Mouse (Mus musculus): ENCODE results near the gene Ints3. TPM values are rescaled to one million over a fixed set of nuclear protein-coding genes. Genes with fewer than 3 reads are reported as not detected.
A peak's percentile ranks its signal among the peaks of the same experiment; 100 is the strongest.

The Ints3 gene
- polyA plus RNA-seq, 1 experiment from 2014 or later, result 17.9 TPM

DNA sequence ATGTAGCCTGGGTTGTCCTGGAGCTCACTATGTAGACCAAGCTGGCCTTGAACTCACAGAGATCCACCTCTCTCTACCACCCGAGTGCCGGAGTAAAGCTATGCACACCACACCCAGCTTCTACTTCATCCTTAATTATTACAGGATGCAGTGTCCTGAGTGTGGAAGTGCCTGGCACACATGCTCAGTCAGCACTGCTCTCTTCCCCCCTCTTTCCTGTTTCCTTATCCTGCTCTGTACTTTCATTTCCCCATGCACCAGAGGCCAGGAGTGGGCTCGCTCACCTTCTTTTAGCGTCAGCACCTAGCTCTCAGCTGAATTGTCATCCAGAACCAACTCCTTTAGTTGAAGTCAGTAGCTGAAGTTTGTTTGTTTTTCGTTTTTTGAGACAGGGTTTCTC, 26.9 kb upstream of the Ints3 start:
- Histone ChIP-seq H3K36me3 (ENCODE audit: insufficient read depth, low read length) (no peaks in the 10 kb centered on the region), H3K9ac (ENCODE audit: low read depth, low read length) (no peak overlapping the region), H3K4me2 (ENCODE audit: low read length) (no peak overlapping the region), H3K9me3 (replicated peaks; ENCODE audit: low read length) (no peaks in the 10 kb centered on the region), H3K4me3 (replicated peaks; ENCODE audit: low read depth, low read length) (no peak overlapping the region), H3K27ac (no peak overlapping the region), H3K4me1 (replicated peaks; ENCODE audit: insufficient read depth, low read length) (0 out of 2 replicates have a peak, but pooled peaks cover 2% of the 10 kb centered on the region), H3K27me3 (ENCODE audit: insufficient read depth, low read length) (no peaks in the 10 kb centered on the region)
- WGBS, result 62% methylated on average over 5 of the region's 5 CpGs
- no peak for DNase-seq (ENCODE audit: low spot score)
- TF ChIP-seq CTCF (IDR thresholded peaks at IDR 0.05; ENCODE audit: low read depth), result no peak
- ATAC-seq (replicated peaks; ENCODE audit: low FRiP score, low read depth), result no peak

DNA sequence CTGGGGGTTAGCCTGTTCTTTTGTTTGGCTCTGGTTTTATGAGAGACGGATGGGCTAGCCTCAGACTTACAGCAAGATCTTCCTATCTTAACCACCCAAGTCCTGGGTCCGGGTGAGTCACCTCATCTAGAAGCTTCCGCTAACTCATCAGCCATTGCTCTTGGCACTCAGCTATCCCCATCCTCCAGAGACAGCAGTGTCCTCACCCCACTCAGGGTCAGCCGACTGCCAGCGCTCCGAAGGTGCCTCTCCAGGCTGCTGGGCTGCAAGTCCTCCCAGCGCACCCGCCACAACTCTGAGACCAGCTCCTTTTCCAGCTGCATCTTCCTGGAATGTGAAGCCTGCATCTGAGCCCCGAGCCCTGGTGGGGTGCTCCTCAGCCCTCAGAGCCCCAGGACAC, 26.3 kb upstream of the Ints3 start:
- no peak for DNase-seq (ENCODE audit: low spot score)
- Histone ChIP-seq H3K36me3 (ENCODE audit: insufficient read depth, low read length) (no peaks in the 10 kb centered on the region), H3K9ac (ENCODE audit: low read depth, low read length) (no peak overlapping the region), H3K4me3 (replicated peaks; ENCODE audit: low read depth, low read length) (no peak overlapping the region), H3K27me3 (ENCODE audit: insufficient read depth, low read length) (no peaks in the 10 kb centered on the region), H3K27ac (no peak overlapping the region), H3K4me1 (replicated peaks; ENCODE audit: insufficient read depth, low read length) (0 out of 2 replicates have a peak, but pooled peaks cover 2% of the 10 kb centered on the region), H3K9me3 (replicated peaks; ENCODE audit: low read length) (no peaks in the 10 kb centered on the region), H3K4me2 (ENCODE audit: low read length) (no peak overlapping the region)
- no peak for ATAC-seq (replicated peaks; ENCODE audit: low FRiP score, low read depth)
- no peak for TF ChIP-seq CTCF (IDR thresholded peaks at IDR 0.05; ENCODE audit: low read depth)
- WGBS, result 83% methylated on average over 9 of the region's 9 CpGs

DNA sequence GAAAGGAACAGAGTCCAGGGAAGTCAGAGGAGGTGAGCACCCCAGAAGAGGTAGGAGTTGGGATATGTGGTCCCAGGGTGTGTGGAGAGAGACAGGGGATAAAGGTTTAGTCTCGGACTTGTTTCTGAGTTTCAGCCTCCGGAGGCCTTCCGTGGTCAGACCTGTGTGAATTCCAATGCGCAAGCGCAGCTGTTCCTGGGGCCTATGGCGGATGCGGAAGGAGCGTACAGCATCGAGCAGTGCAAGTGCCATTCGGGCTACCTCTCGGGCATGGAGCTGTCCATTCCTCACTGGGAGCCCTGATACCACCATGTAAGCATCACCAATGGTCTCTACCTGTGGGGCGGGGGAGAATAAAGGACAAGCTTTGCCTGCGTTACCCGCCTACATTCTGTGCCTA, 21.5 kb upstream of the Ints3 start:
- no peak overlapping the region for H3K4me2 ChIP-seq (ENCODE audit: low read length)
- no peaks in the 10 kb centered on the region for H3K36me3 ChIP-seq (ENCODE audit: insufficient read depth, low read length)
- H3K27me3 ChIP-seq (ENCODE audit: insufficient read depth, low read length), result no peaks in the 10 kb centered on the region
- H3K4me1 ChIP-seq (replicated peaks; ENCODE audit: insufficient read depth, low read length), result 0 out of 2 replicates have a peak, but pooled peaks cover under 1% of the 10 kb centered on the region
- TF ChIP-seq CTCF (IDR thresholded peaks at IDR 0.05; ENCODE audit: low read depth), result no peak
- no peak overlapping the region for H3K27ac ChIP-seq
- no peaks in the 10 kb centered on the region for H3K9me3 ChIP-seq (replicated peaks; ENCODE audit: low read length)
- ATAC-seq (replicated peaks; ENCODE audit: low FRiP score, low read depth) (no peak), DNase-seq (ENCODE audit: low spot score) (no peak)
- WGBS, result 91% methylated on average over 14 of the region's 14 CpGs
- H3K4me3 ChIP-seq (replicated peaks; ENCODE audit: low read depth, low read length), result no peak overlapping the region
- H3K9ac ChIP-seq (ENCODE audit: low read depth, low read length), result no peak overlapping the region

DNA sequence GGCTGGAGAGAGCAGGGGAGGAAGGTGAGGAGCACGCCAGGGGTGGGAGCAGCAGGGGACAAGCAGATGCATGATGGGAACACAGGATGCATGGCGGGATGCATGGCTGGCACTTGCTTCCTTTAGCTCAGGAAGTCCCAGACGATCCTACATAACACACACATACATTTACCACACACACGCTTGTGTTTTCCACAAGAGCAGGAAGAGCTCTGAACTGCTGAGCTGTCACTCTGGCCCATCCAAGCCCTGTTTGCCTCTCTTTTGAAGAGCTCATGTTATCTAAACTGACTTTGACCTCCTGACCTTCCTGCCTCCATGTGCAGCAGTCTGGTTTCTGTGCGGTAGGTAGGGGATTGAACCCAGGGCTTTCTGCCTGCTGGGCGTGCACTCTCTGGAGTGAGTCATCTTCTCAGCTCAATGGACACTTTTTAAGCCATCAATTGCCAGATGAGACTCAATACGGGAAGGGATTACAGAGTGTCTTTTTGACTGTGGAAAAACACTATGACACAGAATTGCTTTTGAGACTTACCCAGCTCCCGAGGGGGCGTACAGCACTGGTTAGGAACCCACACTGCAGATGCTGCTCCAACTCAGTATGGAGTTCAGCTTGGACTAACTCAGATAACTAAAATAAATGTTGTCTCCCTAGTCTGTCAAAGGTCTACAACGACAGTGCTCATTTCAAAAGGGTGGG, 18.1 kb upstream of the Ints3 start:
- Histone ChIP-seq H3K36me3 (ENCODE audit: insufficient read depth, low read length) (no peaks in the 10 kb centered on the region), H3K9ac (ENCODE audit: low read depth, low read length) (no peak overlapping the region), H3K4me1 (replicated peaks; ENCODE audit: insufficient read depth, low read length) (no peaks in the 10 kb centered on the region), H3K4me2 (ENCODE audit: low read length) (no peak overlapping the region), H3K4me3 (replicated peaks; ENCODE audit: low read depth, low read length) (no peak overlapping the region), H3K27me3 (ENCODE audit: insufficient read depth, low read length) (no peaks in the 10 kb centered on the region), H3K27ac (peak overlapping the region; percentile 64; the same call in 1 of the 2 replicates), H3K9me3 (replicated peaks; ENCODE audit: low read length) (no peaks in the 10 kb centered on the region)
- TF ChIP-seq CTCF (IDR thresholded peaks at IDR 0.05; ENCODE audit: low read depth), result no peak
- 63% methylated on average over 10 of the region's 10 CpGs for WGBS
- ATAC-seq (replicated peaks; ENCODE audit: low FRiP score, low read depth) (no peak), DNase-seq (ENCODE audit: low spot score) (peak; percentile 38)

DNA sequence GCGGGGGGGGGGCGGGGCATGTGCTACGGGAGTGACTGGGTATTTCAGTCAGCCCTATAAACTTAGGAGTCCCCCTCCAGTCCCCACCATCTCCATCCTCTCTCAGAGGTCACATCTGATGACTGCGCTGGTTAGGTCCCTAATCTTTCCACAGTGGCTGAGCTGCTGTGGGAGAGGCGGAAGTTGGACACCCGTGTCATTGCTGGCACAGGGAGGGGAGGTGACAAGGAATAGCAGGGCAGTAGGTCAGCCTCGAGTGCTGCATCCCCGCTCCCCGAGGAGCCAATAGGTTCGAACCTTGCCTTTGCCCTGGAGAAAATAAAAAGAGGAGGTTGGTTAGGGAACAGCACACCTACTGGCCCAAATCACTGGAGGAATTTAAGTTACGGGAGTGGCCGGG, 17.5 kb upstream of the Ints3 start:
- 0 out of 2 replicates have a peak overlapping the region, but pooled peaks have one; percentile 3 for H3K4me2 ChIP-seq (ENCODE audit: low read length)
- no peaks in the 10 kb centered on the region for H3K4me1 ChIP-seq (replicated peaks; ENCODE audit: insufficient read depth, low read length)
- H3K27ac ChIP-seq, result peak overlapping the region; percentile 64
- 30% methylated on average over 12 of the region's 12 CpGs for WGBS
- no peaks in the 10 kb centered on the region for H3K9me3 ChIP-seq (replicated peaks; ENCODE audit: low read length)
- DNase-seq (ENCODE audit: low spot score) (no peak), ATAC-seq (replicated peaks; ENCODE audit: low FRiP score, low read depth) (no peak)
- no peaks in the 10 kb centered on the region for H3K36me3 ChIP-seq (ENCODE audit: insufficient read depth, low read length)
- 0 out of 2 replicates have a peak overlapping the region, but pooled peaks have one; percentile 4 for H3K9ac ChIP-seq (ENCODE audit: low read depth, low read length)
- no peaks in the 10 kb centered on the region for H3K27me3 ChIP-seq (ENCODE audit: insufficient read depth, low read length)
- H3K4me3 ChIP-seq (replicated peaks; ENCODE audit: low read depth, low read length), result no peak overlapping the region
- TF ChIP-seq CTCF (IDR thresholded peaks at IDR 0.05; ENCODE audit: low read depth), result no peak

DNA sequence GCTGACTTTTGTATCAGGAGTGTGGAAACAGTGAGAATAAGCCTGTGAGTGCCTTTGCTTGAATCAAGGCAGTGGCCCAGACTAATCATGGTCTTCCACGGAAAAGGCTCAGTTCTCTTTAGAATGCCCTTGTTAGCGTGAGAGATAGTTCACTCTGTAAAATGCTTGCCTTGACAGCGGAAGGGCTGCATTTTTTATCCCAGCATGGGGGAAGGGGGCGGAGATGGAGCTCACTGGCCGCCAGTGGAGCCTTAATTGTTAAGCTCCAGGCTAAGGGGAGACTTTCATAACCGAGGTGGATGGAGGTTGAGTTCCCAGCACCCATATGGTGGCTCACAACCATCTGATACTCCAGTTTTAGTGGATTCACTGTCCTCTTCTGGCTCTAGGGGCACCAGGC, 15.2 kb upstream of the Ints3 start:
- ATAC-seq (replicated peaks; ENCODE audit: low FRiP score, low read depth), result no peak
- no peaks in the 10 kb centered on the region for H3K27me3 ChIP-seq (ENCODE audit: insufficient read depth, low read length)
- no peak for TF ChIP-seq CTCF (IDR thresholded peaks at IDR 0.05; ENCODE audit: low read depth)
- peak overlapping the region; percentile 92 for H3K27ac ChIP-seq
- 64% methylated on average over 6 of the region's 6 CpGs for WGBS
- H3K9me3 ChIP-seq (replicated peaks; ENCODE audit: low read length), result no peaks in the 10 kb centered on the region
- H3K9ac ChIP-seq (ENCODE audit: low read depth, low read length), result no peak overlapping the region
- H3K4me3 ChIP-seq (replicated peaks; ENCODE audit: low read depth, low read length), result no peak overlapping the region
- no peaks in the 10 kb centered on the region for H3K36me3 ChIP-seq (ENCODE audit: insufficient read depth, low read length)
- H3K4me1 ChIP-seq (replicated peaks; ENCODE audit: insufficient read depth, low read length), result no peaks in the 10 kb centered on the region
- DNase-seq (ENCODE audit: low spot score), result no peak
- H3K4me2 ChIP-seq (ENCODE audit: low read length), result no peak overlapping the region
